Mouse (Mus musculus) liver, adult 10 weeks (tissue): Measurements from ENCODE around the gene Krtap10-4. TPM values are rescaled to one million over a fixed set of nuclear protein-coding genes. Genes with fewer than 3 reads are reported as not detected.

Experiments
- polyA plus RNA-seq: library from polyadenylated mRNA; stranded (reverse); fragments of 350-450 nt; fragmentation: Illumina TruSeq; extraction: RNeasy Lipid Tissue Mini Kit (QIAGEN cat#74804); gene quantifications from one replicate; pipeline ENCODE4 v1.2.3, GENCODE M21; 2014; ENCODE audit warnings: low read depth, low replicate concordance

Krtap10-4 gene
- polyA plus RNA-seq: not detected

DNA sequence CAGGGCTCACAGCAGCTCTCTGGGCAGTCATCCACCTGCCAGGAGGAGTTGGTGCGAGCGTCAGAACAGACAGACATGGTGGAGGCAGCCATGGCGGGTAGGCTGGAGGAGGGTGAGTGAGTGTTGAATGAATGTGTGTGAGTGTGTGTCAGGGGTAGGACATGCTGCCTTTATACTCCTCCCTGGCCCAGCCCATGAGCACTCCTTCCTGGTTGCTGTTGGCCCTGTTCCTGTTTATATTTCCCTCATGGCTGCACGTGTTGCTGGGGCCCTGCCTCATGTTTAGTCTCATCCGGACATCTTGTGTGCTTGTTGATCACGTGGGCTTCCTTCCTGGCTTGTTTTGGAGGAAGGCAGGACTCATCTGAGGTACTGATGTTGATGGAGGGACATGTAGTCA, at the start of gene Krtap10-4:
Gene Krtap10-4 (minus strand): TSS at position 145 of the 400 bp plus-strand sequence.

GRCm38 (mm10) chr10:77861675-77862074, 34.8 kb upstream of the Krtap10-4 start, which contains the start of gene Gm3285:
Gm3285 (plus strand) TSS chr10:77861975.

DNA sequence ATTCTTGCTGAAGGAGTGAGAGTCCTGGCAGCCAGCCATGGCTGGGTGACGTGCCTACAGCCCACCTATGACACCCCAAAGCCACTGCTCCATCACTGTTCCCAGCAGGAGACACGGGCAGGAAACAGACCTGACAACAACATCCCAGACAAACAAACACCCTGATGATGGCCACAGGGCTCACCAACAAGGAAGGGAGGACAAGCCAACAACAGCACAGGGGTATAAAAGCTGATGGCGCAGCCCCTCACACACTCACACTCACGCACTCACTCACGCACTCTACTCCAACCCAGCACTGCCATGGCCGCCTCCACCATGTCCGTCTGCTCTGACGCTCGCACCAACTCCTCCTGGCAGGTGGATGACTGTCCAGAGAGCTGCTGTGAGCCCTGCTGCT, 25.7 kb upstream of the Krtap10-4 start, which contains the start of gene Gm10318:
Gene Gm10318 (plus strand): TSS at position 301 of the 400 bp plus-strand sequence.

GRCm38 (mm10) chr10:77846503-77846902, 19.6 kb upstream of the Krtap10-4 start, which contains the start of gene Gm36176:
Gm36176 (plus strand) TSS chr10:77846803.

DNA sequence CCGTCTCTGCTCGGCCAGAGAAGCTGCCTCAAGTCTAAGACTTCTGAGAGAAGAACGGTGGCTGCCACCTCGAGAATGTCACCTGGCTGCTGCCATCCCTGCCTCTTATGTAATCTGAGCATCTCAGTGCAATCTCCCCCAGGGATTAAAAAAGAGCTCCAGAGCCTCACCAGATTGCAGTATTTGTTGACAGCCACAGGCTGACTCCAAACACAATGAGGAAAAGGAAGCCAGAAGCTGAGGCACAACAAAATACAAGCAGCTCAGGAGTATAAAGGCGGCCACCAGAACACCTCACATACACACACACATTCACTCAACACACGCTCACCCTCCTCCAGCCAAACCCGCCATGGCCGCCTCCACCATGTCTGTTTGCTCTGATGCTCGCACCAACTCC, 8.8 kb upstream of the Krtap10-4 start, which contains the start of gene Krtap10-10:
Gene Krtap10-10 (plus strand): TSS at position 301 of the 400 bp plus-strand sequence.

DNA sequence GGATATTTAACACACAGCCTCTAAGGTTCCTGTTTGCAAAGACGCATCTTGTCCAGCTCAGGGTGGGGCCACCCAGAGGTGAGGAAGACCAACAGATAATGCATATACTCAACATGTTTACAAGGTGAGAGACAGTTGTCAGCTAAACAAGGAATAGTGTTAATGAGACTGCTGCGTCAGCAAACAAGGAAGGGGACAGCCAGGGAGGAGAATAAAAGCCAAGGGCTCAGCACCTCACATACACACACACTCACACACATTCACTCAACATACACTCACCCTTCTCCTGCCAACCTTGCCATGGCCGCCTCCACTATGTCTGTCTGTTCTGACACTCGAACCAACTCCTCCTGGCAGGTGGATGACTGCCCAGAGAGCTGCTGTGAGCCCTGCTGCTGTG, 12.5 kb downstream of the Krtap10-4 start, which contains the start of gene Gm2696:
Gene Gm2696 (plus strand): TSS at position 301 of the 400 bp plus-strand sequence.

GRCm38 (mm10) chr10:77811743-77812142, 15.2 kb downstream of the Krtap10-4 start, which contains the start of gene Gm9507:
Gm9507 (minus strand) TSS chr10:77811843.

DNA sequence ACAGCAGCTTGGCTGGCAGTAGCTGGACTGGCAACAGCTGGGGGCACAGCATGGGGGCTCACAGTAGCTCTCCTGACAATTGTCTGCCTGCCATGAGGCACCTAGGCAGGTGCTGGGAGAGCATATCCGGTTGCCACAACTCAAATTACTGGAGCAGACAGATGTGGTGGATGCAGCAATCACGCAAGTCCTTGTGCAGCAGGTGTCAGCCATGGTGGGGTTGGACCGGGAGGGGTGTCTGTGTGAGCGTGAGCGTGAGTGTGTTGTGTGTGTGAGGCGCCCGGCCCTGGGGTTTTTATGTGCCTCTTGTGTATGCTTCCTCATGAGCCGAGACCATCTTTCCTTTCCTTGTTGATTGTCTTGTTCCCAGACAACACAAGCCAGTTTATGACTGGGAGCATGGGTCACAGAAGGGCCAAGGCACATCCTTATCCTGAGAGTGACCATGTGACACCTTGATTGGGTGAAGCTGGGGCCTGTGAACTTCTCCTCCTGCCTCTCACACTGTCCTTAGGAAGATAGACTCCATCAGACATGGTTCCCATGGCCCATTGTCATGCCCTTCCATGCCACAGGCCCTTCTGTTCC, 27.9 kb downstream of the Krtap10-4 start, which contains the start of gene Gm19668:
Gene Gm19668 (minus strand): TSS at position 213 of the 588 bp plus-strand sequence.

DNA sequence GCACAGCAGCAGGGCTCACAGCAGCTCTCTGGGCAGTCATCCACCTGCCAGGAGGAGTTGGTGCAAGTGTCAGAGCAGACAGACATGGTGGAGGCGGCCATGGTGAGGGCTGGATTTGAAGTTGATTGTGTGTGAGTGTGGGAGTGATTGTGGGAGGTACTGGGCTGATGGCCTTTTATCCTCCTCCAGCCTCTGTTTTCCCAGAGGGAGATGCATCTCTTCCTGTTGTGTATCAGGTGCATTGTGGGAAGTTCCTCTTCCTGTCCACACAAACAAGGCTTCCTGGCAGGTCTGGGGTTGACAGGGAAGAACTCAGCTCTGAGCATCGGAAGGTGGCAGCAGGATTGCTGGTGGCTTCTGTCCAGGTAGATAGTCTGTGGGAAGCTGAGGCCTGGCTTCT, 31.9 kb downstream of the Krtap10-4 start, which contains the start of gene Gm9639:
Gene Gm9639 (minus strand): TSS at position 101 of the 400 bp plus-strand sequence.

GRCm38 (mm10) chr10:77787876-77788275, 39.0 kb downstream of the Krtap10-4 start, which contains the start of gene Gm7137:
Gm7137 (minus strand) TSS chr10:77788200.

GRCm38 (mm10) chr10:77782442-77782841, 44.5 kb downstream of the Krtap10-4 start, which contains the start of gene Gm3250:
Gm3250 (minus strand) TSS chr10:77782542.

GRCm38 (mm10) chr10:77776844-77777243, 50.1 kb downstream of the Krtap10-4 start, which contains the start of gene Gm7138:
Gm7138 (minus strand) TSS chr10:77776944.

Other genes starting within 250 kb of the Krtap10-4 start
- 158 TPM for gene Pttg1ip, start 245.4 kb downstream of the Krtap10-4 start, polyA plus RNA-seq
- gene Sumo3, start 221.0 kb downstream of the Krtap10-4 start, polyA plus RNA-seq: 72.2 TPM
- gene Gm49325, start 220.9 kb downstream of the Krtap10-4 start, polyA plus RNA-seq: not detected
- gene Ube2g2, start 204.8 kb downstream of the Krtap10-4 start, polyA plus RNA-seq: 10.8 TPM
- not detected for gene Tspear, start 140.5 kb downstream of the Krtap10-4 start, polyA plus RNA-seq
- not detected for gene Gm19402, start 136.3 kb downstream of the Krtap10-4 start, polyA plus RNA-seq
- gene Gm9508, start 129.9 kb downstream of the Krtap10-4 start, polyA plus RNA-seq: not detected
- gene Gm10272, start 120.5 kb downstream of the Krtap10-4 start, polyA plus RNA-seq: not detected
- not detected for gene Gm10024, start 115.6 kb downstream of the Krtap10-4 start, polyA plus RNA-seq
- gene Gm10142, start 111.3 kb downstream of the Krtap10-4 start, polyA plus RNA-seq: not detected
- gene Krtap12-1, start 106.5 kb downstream of the Krtap10-4 start, polyA plus RNA-seq: not detected
- gene Gm10100, start 100.6 kb downstream of the Krtap10-4 start, polyA plus RNA-seq: not detected
- not detected for gene Gm18596, start 84.5 kb downstream of the Krtap10-4 start, polyA plus RNA-seq
- not detected for gene Gm9736, start 75.7 kb downstream of the Krtap10-4 start, polyA plus RNA-seq
- not detected for gene Gm3233, start 67.4 kb downstream of the Krtap10-4 start, polyA plus RNA-seq
- gene Gm3238, start 55.8 kb downstream of the Krtap10-4 start, polyA plus RNA-seq: not detected
- not detected for gene Gm7138, start 50.2 kb downstream of the Krtap10-4 start, polyA plus RNA-seq
- not detected for gene Gm3250, start 44.6 kb downstream of the Krtap10-4 start, polyA plus RNA-seq
- gene Gm7137, start 38.9 kb downstream of the Krtap10-4 start, polyA plus RNA-seq: not detected
- not detected for gene Gm9639, start 32.0 kb downstream of the Krtap10-4 start, polyA plus RNA-seq
- not detected for gene Gm19668, start 28.0 kb downstream of the Krtap10-4 start, polyA plus RNA-seq
- not detected for gene Gm9507, start 15.3 kb downstream of the Krtap10-4 start, polyA plus RNA-seq
- gene Gm2696, start 12.4 kb downstream of the Krtap10-4 start, polyA plus RNA-seq: not detected
- not detected for gene Krtap10-10, start 8.9 kb upstream of the Krtap10-4 start, polyA plus RNA-seq
- not detected for gene Gm36176, start 19.7 kb upstream of the Krtap10-4 start, polyA plus RNA-seq
- gene Gm10318, start 25.8 kb upstream of the Krtap10-4 start, polyA plus RNA-seq: not detected
- not detected for gene Gm3285, start 34.9 kb upstream of the Krtap10-4 start, polyA plus RNA-seq
- gene Lrrc3, start 75.4 kb upstream of the Krtap10-4 start, polyA plus RNA-seq: 15.8 TPM
- gene Trpm2, start 143.5 kb upstream of the Krtap10-4 start, polyA plus RNA-seq: 1.7 TPM
- 0.72 TPM for gene 1810043G02Rik, start 151.4 kb upstream of the Krtap10-4 start, polyA plus RNA-seq
- 1.1 TPM for gene Pfkl, start 183.0 kb upstream of the Krtap10-4 start, polyA plus RNA-seq
- gene Dnmt3l, start 214.9 kb upstream of the Krtap10-4 start, polyA plus RNA-seq: not detected
- not detected for gene Aire, start 216.5 kb upstream of the Krtap10-4 start, polyA plus RNA-seq
- 0.48 TPM for gene Icosl, start 242.2 kb upstream of the Krtap10-4 start, polyA plus RNA-seq